Comparison of ENCODE assay signal across 14 mouse cellular contexts in the genomic region with DNA sequence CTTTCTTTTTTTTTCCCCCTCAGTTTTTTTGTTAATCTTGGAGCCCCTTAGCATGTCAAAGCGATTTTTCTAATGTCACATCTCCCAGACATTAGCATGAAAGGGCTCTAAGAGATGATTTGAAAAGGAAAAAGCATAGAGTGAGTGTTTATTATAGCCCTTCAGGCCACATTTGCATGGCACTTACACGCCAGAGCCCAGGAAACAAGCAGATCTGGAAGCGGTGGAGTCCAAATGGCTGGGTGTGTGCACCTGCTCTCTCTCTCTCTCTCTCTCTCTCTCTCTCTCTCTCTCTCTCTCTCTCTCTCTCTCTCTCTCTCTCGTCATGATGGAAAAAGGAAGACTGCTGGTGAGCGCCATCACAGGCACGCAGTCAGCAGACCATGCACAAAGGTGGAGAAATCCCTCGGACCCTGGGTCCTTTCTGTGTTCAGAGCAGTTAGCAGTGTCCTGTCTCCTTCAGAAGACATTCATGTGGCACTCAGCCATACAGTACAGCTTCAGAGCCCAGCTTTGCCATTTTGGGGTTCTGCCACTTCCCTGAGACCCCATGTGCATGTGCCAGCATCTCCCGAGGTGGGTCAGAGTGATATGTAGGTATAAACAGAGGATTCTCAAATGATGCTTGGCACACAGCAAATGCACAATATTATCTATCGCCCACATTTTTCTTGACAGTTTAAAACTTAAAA.
DNase-seq lines count a peak whose midpoint lies in the region; ATAC-seq lines count a peak whose summit lies in the region.
"Had no signal": no experiment of that assay in that cellular context is flagged by ENCODE, and none has a peak within 500 bp of the region (broad histone marks: within the 10 kb centered on the region; RNA-seq: fewer than 3 reads in every experiment).

No protein-coding gene starts in this region.

- peak overlapping the region; percentile 58 for H3K27ac ChIP-seq in hindbrain, embryonic 13.5 days
- H3K27ac ChIP-seq in hindbrain, embryonic 11.5 days (ENCODE audit: low read depth, low read length) = no peak overlapping the region
- peak overlapping the region; percentile 67 for H3K27ac ChIP-seq in midbrain, embryonic 16.5 days (ENCODE audit: low read length)
- H3K27ac ChIP-seq: embryonic facial prominence, embryonic 12.5 days; intestine, embryonic 15.5 days had no signal

- intact Hi-C loops in heart, postnatal 14 days (cut with DNase I) = no loop called here

- WGBS in hindbrain, embryonic 13.5 days = 53% methylated on average over 8 of the region's 9 CpGs
- WGBS in hindbrain, embryonic 11.5 days = 87% methylated on average over 8 of the region's 9 CpGs
- 44% methylated on average over 9 of the region's 9 CpGs for WGBS in midbrain, embryonic 16.5 days

- H3K36me3 ChIP-seq in hindbrain, embryonic 13.5 days = no peaks in the 10 kb centered on the region
- H3K36me3 ChIP-seq in hindbrain, embryonic 11.5 days (ENCODE audit: control insufficient read depth, insufficient read depth, low read length) = no peaks in the 10 kb centered on the region
- no peaks in the 10 kb centered on the region for H3K36me3 ChIP-seq in midbrain, embryonic 16.5 days (ENCODE audit: control insufficient read depth, insufficient read depth, low read length)
- H3K36me3 ChIP-seq: embryonic facial prominence, embryonic 12.5 days; intestine, embryonic 15.5 days had no signal

- no peak overlapping the region for H3K4me3 ChIP-seq in hindbrain, embryonic 13.5 days
- no peak overlapping the region for H3K4me3 ChIP-seq in hindbrain, embryonic 11.5 days (ENCODE audit: low read depth, low read length)
- no peak overlapping the region for H3K4me3 ChIP-seq in midbrain, embryonic 16.5 days (ENCODE audit: low read depth, low read length)
- H3K4me3 ChIP-seq: embryonic facial prominence, embryonic 12.5 days; intestine, embryonic 15.5 days; myocyte had no signal

- no peak for ATAC-seq in hindbrain, embryonic 13.5 days (ENCODE audit: low FRiP score)
- ATAC-seq in hindbrain, embryonic 11.5 days (ENCODE audit: low FRiP score) = no peak
- ATAC-seq in midbrain, embryonic 16.5 days = no peak
- ATAC-seq: intestine, embryonic 15.5 days had no signal

- H3K27me3 ChIP-seq in hindbrain, embryonic 13.5 days = peaks cover 39% of the 10 kb centered on the region
- H3K27me3 ChIP-seq in hindbrain, embryonic 11.5 days (ENCODE audit: control insufficient read depth, insufficient read depth, low read length) = peaks cover 6% of the 10 kb centered on the region
- peaks cover 5% of the 10 kb centered on the region; the same call in 1 of the 2 replicates for H3K27me3 ChIP-seq in midbrain, embryonic 16.5 days (ENCODE audit: control insufficient read depth, insufficient read depth, low read depth, low read length)

- no peaks in the 10 kb centered on the region for H3K9me3 ChIP-seq in hindbrain, embryonic 13.5 days
- no peaks in the 10 kb centered on the region for H3K9me3 ChIP-seq in hindbrain, embryonic 11.5 days (ENCODE audit: control insufficient read depth, low read length)
- H3K9me3 ChIP-seq in midbrain, embryonic 16.5 days (replicated peaks; ENCODE audit: control insufficient read depth, low read length, poor library complexity, severe bottlenecking) = no peaks in the 10 kb centered on the region
- H3K9me3 ChIP-seq: embryonic facial prominence, embryonic 12.5 days; intestine, embryonic 15.5 days had no signal

- H3K4me1 ChIP-seq in hindbrain, embryonic 13.5 days (replicated peaks) = peaks cover 54% of the 10 kb centered on the region
- H3K4me1 ChIP-seq in hindbrain, embryonic 11.5 days (replicated peaks; ENCODE audit: control insufficient read depth, insufficient read depth, low read length) = peaks cover 10% of the 10 kb centered on the region
- peaks cover 34% of the 10 kb centered on the region for H3K4me1 ChIP-seq in midbrain, embryonic 16.5 days (ENCODE audit: control insufficient read depth, insufficient read depth, low read length)

- no peak for DNase-seq in hindbrain, embryonic 11.5 days (ENCODE audit: low spot score)
- DNase-seq in cerebellum, adult 18-20 months = peak; percentile 12 to 21
- DNase-seq in cerebellum, postnatal 25 days = peak; percentile 11 to 23
- DNase-seq in adrenal gland, adult 8-10 months = no peak
- DNase-seq in heart, postnatal 14 days = no peak
- DNase-seq: gastrocnemius, postnatal 10 days; heart, postnatal 10 days; right cerebral cortex, postnatal 25 days; thymus, postnatal 36 days had no signal

- no peak overlapping the region for H3K9ac ChIP-seq in hindbrain, embryonic 13.5 days
- H3K9ac ChIP-seq in hindbrain, embryonic 11.5 days (ENCODE audit: low read depth, low read length) = no peak overlapping the region
- H3K9ac ChIP-seq in midbrain, embryonic 16.5 days (ENCODE audit: low read depth, low read length) = no peak overlapping the region
- H3K9ac ChIP-seq: embryonic facial prominence, embryonic 12.5 days; intestine, embryonic 15.5 days had no signal

- H3K4me2 ChIP-seq in hindbrain, embryonic 13.5 days = no peak overlapping the region
- H3K4me2 ChIP-seq in hindbrain, embryonic 11.5 days (replicated peaks; ENCODE audit: low read depth, low read length) = no peak overlapping the region
- no peak overlapping the region for H3K4me2 ChIP-seq in midbrain, embryonic 16.5 days (ENCODE audit: low read length)
- H3K4me2 ChIP-seq: embryonic facial prominence, embryonic 12.5 days; intestine, embryonic 15.5 days had no signal

Comparison
In these comparisons a context has a peak if more than half of its experiments do, and no peak if none do; other contexts are left out.
1. DNase-seq: peak in cerebellum, adult 18-20 months (2 of 2) and cerebellum, postnatal 25 days (2 of 2); none in hindbrain, embryonic 11.5 days (single experiment), adrenal gland, adult 8-10 months (single experiment) and heart, postnatal 14 days (0 of 2).